Mouse (Mus musculus): Measurements from ENCODE around the gene Gm3646. TPM values are rescaled to one million over a fixed set of nuclear protein-coding genes. Genes with fewer than 3 reads are reported as not detected.

Gene Gm3646
- polyA plus RNA-seq, 1 experiment from 2014 or later = not detected

- Histone ChIP-seq H3K4me3 (ENCODE audit: low read depth, low read length) (no peak overlapping the region), H3K9me3 (ENCODE audit: control insufficient read depth, low read length) (no peaks in the 10 kb centered on the region), H3K4me1 (replicated peaks; ENCODE audit: control insufficient read depth, insufficient read depth, low read length) (no peaks in the 10 kb centered on the region), H3K9ac (ENCODE audit: low read depth, low read length) (no peak overlapping the region), H3K27me3 (ENCODE audit: control insufficient read depth, insufficient read depth, low read length) (no peaks in the 10 kb centered on the region), H3K36me3 (ENCODE audit: control insufficient read depth, insufficient read depth, low read length) (no peaks in the 10 kb centered on the region), H3K4me2 (replicated peaks; ENCODE audit: low read depth, low read length) (no peak overlapping the region), H3K27ac (ENCODE audit: low read depth, low read length) (no peak overlapping the region)
- no peak for DNase-seq (ENCODE audit: low spot score)
- 88% methylated on average over 7 of the region's 7 CpGs for WGBS
- ATAC-seq (ENCODE audit: low FRiP score) = no peak
Observed at GRCm38 (mm10) chr1:39802946-39803345, 2.2 kb downstream of the Gm3646 start.

GRCm38 (mm10) chr1:39797496-39797895 lies 7.6 kb downstream of the Gm3646 start:
- H3K9ac ChIP-seq (ENCODE audit: low read depth, low read length) = no peak overlapping the region
- WGBS = 90% methylated on average over 6 of the region's 6 CpGs
- no peaks in the 10 kb centered on the region for H3K27me3 ChIP-seq (ENCODE audit: control insufficient read depth, insufficient read depth, low read length)
- H3K36me3 ChIP-seq (ENCODE audit: control insufficient read depth, insufficient read depth, low read length) = no peaks in the 10 kb centered on the region
- ATAC-seq (ENCODE audit: low FRiP score) (no peak), DNase-seq (ENCODE audit: low spot score) (no peak)
- H3K4me1 ChIP-seq (replicated peaks; ENCODE audit: control insufficient read depth, insufficient read depth, low read length) = no peaks in the 10 kb centered on the region
- no peak overlapping the region for H3K27ac ChIP-seq (ENCODE audit: low read depth, low read length)
- no peak overlapping the region for H3K4me2 ChIP-seq (replicated peaks; ENCODE audit: low read depth, low read length)
- H3K4me3 ChIP-seq (ENCODE audit: low read depth, low read length) = no peak overlapping the region
- no peaks in the 10 kb centered on the region for H3K9me3 ChIP-seq (ENCODE audit: control insufficient read depth, low read length)

- 90% methylated on average over 3 of the region's 3 CpGs for WGBS
- H3K4me3 ChIP-seq (ENCODE audit: low read depth, low read length) = no peak overlapping the region
- H3K4me2 ChIP-seq (replicated peaks; ENCODE audit: low read depth, low read length) = no peak overlapping the region
- no peak overlapping the region for H3K27ac ChIP-seq (ENCODE audit: low read depth, low read length)
- DNase-seq (ENCODE audit: low spot score) = no peak
- H3K9me3 ChIP-seq (ENCODE audit: control insufficient read depth, low read length) = no peaks in the 10 kb centered on the region
- no peaks in the 10 kb centered on the region for H3K36me3 ChIP-seq (ENCODE audit: control insufficient read depth, insufficient read depth, low read length)
- no peak for ATAC-seq (ENCODE audit: low FRiP score)
- no peaks in the 10 kb centered on the region for H3K4me1 ChIP-seq (replicated peaks; ENCODE audit: control insufficient read depth, insufficient read depth, low read length)
- no peak overlapping the region for H3K9ac ChIP-seq (ENCODE audit: low read depth, low read length)
- H3K27me3 ChIP-seq (ENCODE audit: control insufficient read depth, insufficient read depth, low read length) = no peaks in the 10 kb centered on the region
Observed at GRCm38 (mm10) chr1:39796765-39797164, 8.4 kb downstream of the Gm3646 start.

GRCm38 (mm10) chr1:39784632-39785031 lies 20.5 kb downstream of the Gm3646 start:
- no peak overlapping the region for H3K9ac ChIP-seq (ENCODE audit: low read depth, low read length)
- H3K4me1 ChIP-seq (replicated peaks; ENCODE audit: control insufficient read depth, insufficient read depth, low read length) = no peaks in the 10 kb centered on the region
- no peak for ATAC-seq (ENCODE audit: low FRiP score)
- DNase-seq (ENCODE audit: low spot score) = no peak
- H3K4me3 ChIP-seq (ENCODE audit: low read depth, low read length) = no peak overlapping the region
- H3K27me3 ChIP-seq (ENCODE audit: control insufficient read depth, insufficient read depth, low read length) = no peaks in the 10 kb centered on the region
- no peaks in the 10 kb centered on the region for H3K36me3 ChIP-seq (ENCODE audit: control insufficient read depth, insufficient read depth, low read length)
- no peaks in the 10 kb centered on the region for H3K9me3 ChIP-seq (ENCODE audit: control insufficient read depth, low read length)
- 89% methylated on average over 5 of the region's 5 CpGs for WGBS
- no peak overlapping the region for H3K27ac ChIP-seq (ENCODE audit: low read depth, low read length)
- no peak overlapping the region for H3K4me2 ChIP-seq (replicated peaks; ENCODE audit: low read depth, low read length)

- no peaks in the 10 kb centered on the region for H3K4me1 ChIP-seq (replicated peaks; ENCODE audit: control insufficient read depth, insufficient read depth, low read length)
- H3K4me3 ChIP-seq (ENCODE audit: low read depth, low read length) = no peak overlapping the region
- DNase-seq (ENCODE audit: low spot score) (no peak), ATAC-seq (ENCODE audit: low FRiP score) (no peak)
- WGBS = 94% methylated on average over 6 of the region's 6 CpGs
- no peak overlapping the region for H3K4me2 ChIP-seq (replicated peaks; ENCODE audit: low read depth, low read length)
- no peak overlapping the region for H3K9ac ChIP-seq (ENCODE audit: low read depth, low read length)
- H3K27ac ChIP-seq (ENCODE audit: low read depth, low read length) = no peak overlapping the region
- H3K36me3 ChIP-seq (ENCODE audit: control insufficient read depth, insufficient read depth, low read length) = no peaks in the 10 kb centered on the region
- H3K27me3 ChIP-seq (ENCODE audit: control insufficient read depth, insufficient read depth, low read length) = no peaks in the 10 kb centered on the region
- H3K9me3 ChIP-seq (ENCODE audit: control insufficient read depth, low read length) = no peaks in the 10 kb centered on the region
Observed at GRCm38 (mm10) chr1:39781835-39782234, 23.3 kb downstream of the Gm3646 start.

GRCm38 (mm10) chr1:39779111-39779980 lies 25.8 kb downstream of the Gm3646 start:
- DNase-seq (ENCODE audit: low spot score) = no peak
- Histone ChIP-seq H3K36me3 (ENCODE audit: control insufficient read depth, insufficient read depth, low read length) (no peaks in the 10 kb centered on the region), H3K9ac (ENCODE audit: low read depth, low read length) (no peak overlapping the region), H3K27ac (ENCODE audit: low read depth, low read length) (no peak overlapping the region), H3K4me1 (replicated peaks; ENCODE audit: control insufficient read depth, insufficient read depth, low read length) (no peaks in the 10 kb centered on the region), H3K27me3 (ENCODE audit: control insufficient read depth, insufficient read depth, low read length) (no peaks in the 10 kb centered on the region), H3K9me3 (ENCODE audit: control insufficient read depth, low read length) (no peaks in the 10 kb centered on the region), H3K4me2 (replicated peaks; ENCODE audit: low read depth, low read length) (no peak overlapping the region), H3K4me3 (ENCODE audit: low read depth, low read length) (no peak overlapping the region)
- ATAC-seq (ENCODE audit: low FRiP score) = no peak
- 91% methylated on average over 16 of the region's 16 CpGs for WGBS

- ATAC-seq (ENCODE audit: low FRiP score) = no peak
- no peak overlapping the region for H3K4me3 ChIP-seq (ENCODE audit: low read depth, low read length)
- no peak for DNase-seq (ENCODE audit: low spot score)
- no peaks in the 10 kb centered on the region for H3K4me1 ChIP-seq (replicated peaks; ENCODE audit: control insufficient read depth, insufficient read depth, low read length)
- H3K27me3 ChIP-seq (ENCODE audit: control insufficient read depth, insufficient read depth, low read length) = no peaks in the 10 kb centered on the region; the same call in 1 of the 2 replicates
- no peak overlapping the region for H3K27ac ChIP-seq (ENCODE audit: low read depth, low read length)
- WGBS = 77% methylated on average over 14 of the region's 14 CpGs
- no peak overlapping the region for H3K4me2 ChIP-seq (replicated peaks; ENCODE audit: low read depth, low read length)
- no peak overlapping the region for H3K9ac ChIP-seq (ENCODE audit: low read depth, low read length)
- no peaks in the 10 kb centered on the region for H3K36me3 ChIP-seq (ENCODE audit: control insufficient read depth, insufficient read depth, low read length)
- H3K9me3 ChIP-seq (ENCODE audit: control insufficient read depth, low read length) = no peaks in the 10 kb centered on the region
Observed at GRCm38 (mm10) chr1:39773991-39774729, 31.0 kb downstream of the Gm3646 start.

- H3K27ac ChIP-seq (ENCODE audit: low read depth, low read length) = no peak overlapping the region
- no peaks in the 10 kb centered on the region for H3K4me1 ChIP-seq (replicated peaks; ENCODE audit: control insufficient read depth, insufficient read depth, low read length)
- no peak for ATAC-seq (ENCODE audit: low FRiP score)
- H3K27me3 ChIP-seq (ENCODE audit: control insufficient read depth, insufficient read depth, low read length) = no peaks in the 10 kb centered on the region; the same call in 1 of the 2 replicates
- H3K9ac ChIP-seq (ENCODE audit: low read depth, low read length) = no peak overlapping the region
- no peaks in the 10 kb centered on the region for H3K36me3 ChIP-seq (ENCODE audit: control insufficient read depth, insufficient read depth, low read length)
- 71% methylated on average over 5 of the region's 5 CpGs for WGBS
- DNase-seq (ENCODE audit: low spot score) = no peak
- no peak overlapping the region for H3K4me2 ChIP-seq (replicated peaks; ENCODE audit: low read depth, low read length)
- H3K4me3 ChIP-seq (ENCODE audit: low read depth, low read length) = no peak overlapping the region
- no peaks in the 10 kb centered on the region for H3K9me3 ChIP-seq (ENCODE audit: control insufficient read depth, low read length)
Observed at GRCm38 (mm10) chr1:39773551-39773950, 31.6 kb downstream of the Gm3646 start.

Measured in hindbrain, embryonic 11.5 days (tissue).